Mouse (Mus musculus) spleen, adult 18-20 months (tissue): Measurements from ENCODE around the gene Gabbr2.
A peak's percentile ranks its signal among the peaks of the same experiment; 100 is the strongest.

Experiments used
- DNase-seq, 2 experiments: peaks; one replicate each; pipeline ENCODE4 v3.0.0; 2022; ENCODE audit warnings: mixed read lengths in 2 of 2

Gene Gabbr2

DNA sequence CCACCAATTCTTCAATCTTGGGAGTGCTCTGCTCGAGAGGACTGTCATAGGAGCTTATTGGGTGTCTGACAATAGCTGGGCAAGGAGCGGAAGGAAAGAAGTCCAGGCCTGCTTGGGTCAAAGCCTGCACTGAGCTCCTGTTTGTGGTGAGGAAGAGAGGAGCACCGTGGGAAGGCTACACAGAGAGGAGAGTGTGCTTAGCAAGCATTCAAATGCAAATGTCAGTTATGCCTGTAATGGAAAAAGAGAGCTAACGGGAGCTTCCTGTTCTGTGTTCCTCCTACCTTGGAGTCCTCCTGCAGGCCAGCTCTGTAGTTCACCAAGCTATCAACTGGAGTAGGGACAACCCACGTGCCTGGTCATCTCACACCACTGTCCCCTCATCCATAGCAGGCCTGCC lies 180.5 kb downstream of the Gabbr2 start:
- no peak for DNase-seq

- DNase-seq, result no peak
Measured at GRCm38 (mm10) chr4:46806876-46807275, 184.8 kb downstream of the Gabbr2 start.

GRCm38 (mm10) chr4:46805910-46806309 lies 185.8 kb downstream of the Gabbr2 start:
- no peak for DNase-seq

GRCm38 (mm10) chr4:46802386-46802785 lies 189.3 kb downstream of the Gabbr2 start:
- no peak for DNase-seq

DNA sequence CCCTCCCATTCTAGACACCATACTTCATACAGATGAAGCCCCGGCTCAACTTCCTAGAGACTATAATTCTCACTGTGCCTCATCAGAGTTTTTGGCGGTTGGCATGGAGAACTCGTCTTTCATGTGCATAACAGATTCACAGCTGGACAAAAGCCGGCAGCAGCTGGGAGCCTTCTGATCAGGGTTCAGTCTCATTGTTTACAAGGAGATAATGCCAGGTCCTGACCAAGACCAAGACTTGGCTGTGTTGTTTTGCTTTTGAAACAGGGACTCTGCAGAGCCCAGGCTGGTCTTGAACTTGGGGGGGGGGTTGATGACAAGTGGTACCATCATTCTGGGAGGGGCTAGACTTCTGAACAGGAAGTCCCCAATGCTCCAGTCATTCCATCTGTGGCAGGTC lies 191.8 kb downstream of the Gabbr2 start:
- no peak for DNase-seq

DNA sequence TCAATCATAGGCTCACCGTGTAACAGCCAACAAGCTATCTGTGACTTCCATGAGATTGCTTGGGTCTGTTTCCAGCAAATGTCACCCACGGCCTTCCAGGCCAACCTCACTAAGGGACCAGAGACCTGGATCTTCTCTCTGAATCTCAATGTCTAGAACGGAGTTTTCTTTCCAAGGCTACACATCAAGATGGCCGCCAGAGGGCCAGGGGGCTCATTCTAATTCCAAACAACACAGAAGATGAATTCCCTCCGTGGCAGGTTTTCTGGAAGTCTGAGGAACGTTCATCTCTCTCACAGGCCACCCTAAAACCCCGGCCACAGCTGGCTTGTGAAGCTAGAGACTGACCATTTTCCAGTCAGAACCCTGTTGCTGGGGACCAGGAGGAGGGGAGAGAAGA lies 196.0 kb downstream of the Gabbr2 start:
- DNase-seq, result no peak

- DNase-seq, result no peak
Measured at GRCm38 (mm10) chr4:46794583-46794982, 197.1 kb downstream of the Gabbr2 start.

DNA sequence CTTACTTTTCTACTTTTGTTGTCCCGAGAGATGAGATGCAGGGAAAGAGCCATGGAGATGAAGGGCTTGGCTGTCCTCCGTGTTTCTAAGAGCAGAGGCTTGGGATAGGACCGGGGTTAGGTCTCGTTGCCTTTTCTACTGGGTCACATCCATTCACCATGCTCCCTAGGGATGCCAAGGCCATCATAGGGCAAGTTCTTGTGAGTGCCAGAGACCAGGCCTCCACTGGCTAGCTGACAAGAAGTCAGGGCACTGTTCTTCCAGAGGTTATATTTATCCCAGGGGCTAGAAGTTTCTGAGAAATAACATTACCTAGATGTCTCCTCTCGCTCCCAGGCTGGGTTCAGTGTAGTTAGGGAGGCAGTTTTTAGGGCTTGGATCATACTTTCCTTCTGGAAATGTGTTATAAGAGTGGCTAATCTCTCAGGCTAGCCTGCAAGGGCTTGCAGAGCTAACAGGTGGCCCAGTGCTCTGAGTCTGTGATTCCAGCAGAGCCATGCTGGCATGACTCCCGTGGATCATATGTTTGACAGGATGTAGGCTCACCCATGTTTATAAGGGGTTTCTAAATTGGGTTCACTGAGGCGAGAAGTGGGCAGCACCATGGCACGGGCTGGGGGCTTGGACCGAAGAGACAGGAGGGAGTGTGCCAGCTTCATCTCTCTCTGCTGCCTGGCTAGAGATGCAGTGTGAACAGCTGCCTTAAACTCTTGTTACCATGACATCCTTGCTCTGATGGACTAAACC lies 199.2 kb downstream of the Gabbr2 start:
- DNase-seq, result no peak

- DNase-seq, result no peak
Measured at GRCm38 (mm10) chr4:46791268-46791951, 200.3 kb downstream of the Gabbr2 start.

DNA sequence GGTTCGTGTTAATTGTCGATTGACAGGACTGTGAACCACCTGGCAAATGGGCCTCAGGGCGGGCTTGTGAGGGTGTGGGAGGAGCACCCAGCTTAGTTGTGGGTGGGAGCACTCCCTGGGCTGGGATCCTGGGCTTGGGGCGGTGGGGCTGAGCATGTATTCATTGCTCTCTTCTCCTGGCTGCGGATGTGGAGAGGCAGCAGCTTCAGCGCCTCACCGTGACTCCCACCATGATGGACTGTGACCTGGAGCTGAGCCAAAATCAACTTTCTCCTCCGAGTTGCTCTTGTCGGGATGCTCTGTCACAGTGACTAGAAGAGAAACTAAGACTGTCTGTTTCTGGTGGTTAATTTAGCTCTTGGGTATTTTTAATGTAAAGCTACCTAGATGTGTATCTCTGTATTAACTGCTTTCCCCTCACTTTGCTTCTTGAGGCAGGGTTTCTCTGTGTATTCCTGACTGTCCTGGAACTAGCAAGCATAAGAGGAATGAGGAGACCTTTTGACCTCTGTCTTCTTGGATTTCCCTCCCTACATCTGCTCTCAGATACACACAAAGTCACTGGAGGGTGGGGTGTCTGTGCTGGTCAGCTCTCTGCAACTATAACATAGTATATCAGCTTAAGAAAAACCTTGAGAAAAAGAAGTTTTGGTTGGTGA lies 200.9 kb downstream of the Gabbr2 start:
- DNase-seq, result no peak

DNA sequence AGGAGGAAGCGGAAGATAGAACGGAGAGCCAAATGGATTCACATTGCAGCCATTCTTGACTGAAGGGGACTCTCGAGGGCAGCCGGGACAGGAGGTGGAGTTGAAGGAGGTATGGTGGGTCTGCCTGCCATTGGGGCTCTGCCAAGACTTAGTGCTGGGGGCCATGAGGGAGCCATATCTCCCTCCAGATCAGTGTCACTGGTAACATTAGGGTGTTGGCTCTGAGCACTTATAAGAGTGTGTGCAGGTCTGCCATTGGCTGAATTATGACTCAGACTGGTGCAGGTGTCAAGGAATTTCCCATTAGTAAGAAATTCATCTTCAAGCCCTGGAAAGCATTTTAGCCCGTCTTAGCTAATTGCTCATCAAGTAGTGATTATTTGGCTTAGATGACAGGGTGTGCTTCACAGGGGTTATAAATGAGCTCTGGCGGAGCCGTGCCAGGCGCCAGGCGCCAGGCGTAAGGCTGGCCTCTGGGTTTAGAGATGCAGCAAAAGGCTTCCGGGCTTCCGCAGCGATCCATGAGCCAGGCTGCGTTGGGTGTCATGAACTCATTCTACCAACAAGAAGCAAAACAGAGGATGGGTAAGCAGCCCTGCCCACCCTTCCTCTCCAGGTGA lies 207.1 kb downstream of the Gabbr2 start:
- DNase-seq, result no peak

GRCm38 (mm10) chr4:46781109-46781508 lies 210.6 kb downstream of the Gabbr2 start:
- no peak for DNase-seq

DNA sequence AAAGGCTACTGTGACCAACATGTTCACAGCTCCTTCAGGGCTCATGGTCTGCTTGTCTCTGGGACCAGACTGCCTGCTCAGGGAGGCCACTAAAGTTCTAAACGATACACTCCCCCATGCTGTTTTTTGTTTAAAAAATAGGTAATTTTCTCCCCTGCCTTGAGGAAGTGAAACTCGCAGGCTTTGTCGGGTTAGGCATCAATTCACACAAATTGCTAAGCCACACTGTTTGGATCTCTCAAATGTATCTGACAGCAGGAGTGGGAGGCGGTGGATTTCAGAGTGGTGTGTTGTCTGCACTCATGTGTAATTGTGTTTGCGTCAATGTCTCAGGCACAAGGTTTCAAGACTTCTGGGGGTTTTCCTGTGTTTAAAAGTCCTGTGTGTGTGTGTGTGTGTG lies 215.7 kb downstream of the Gabbr2 start:
- DNase-seq, result peak; percentile 31 to 37

GRCm38 (mm10) chr4:46774652-46775051 lies 217.0 kb downstream of the Gabbr2 start:
- DNase-seq, result no peak

DNA sequence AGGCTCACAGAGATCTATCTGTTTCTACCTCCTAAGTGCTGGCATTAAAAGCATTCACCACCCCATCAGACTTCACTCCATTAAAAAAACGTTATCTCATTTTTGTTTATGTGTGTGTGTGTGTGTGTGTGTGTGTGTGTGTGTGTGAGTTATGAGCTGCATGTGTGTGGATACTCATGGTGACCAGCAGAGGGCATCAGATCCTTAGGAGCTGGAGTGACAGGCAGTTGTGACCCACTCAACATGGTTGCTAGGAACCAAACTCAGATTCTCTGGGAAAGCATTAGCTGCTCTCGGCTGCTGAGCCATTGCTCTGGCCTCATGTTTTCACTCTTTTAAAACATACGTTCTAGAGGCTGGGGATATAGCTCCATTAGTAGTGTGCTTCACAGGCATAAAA lies 218.4 kb downstream of the Gabbr2 start:
- no peak for DNase-seq

DNA sequence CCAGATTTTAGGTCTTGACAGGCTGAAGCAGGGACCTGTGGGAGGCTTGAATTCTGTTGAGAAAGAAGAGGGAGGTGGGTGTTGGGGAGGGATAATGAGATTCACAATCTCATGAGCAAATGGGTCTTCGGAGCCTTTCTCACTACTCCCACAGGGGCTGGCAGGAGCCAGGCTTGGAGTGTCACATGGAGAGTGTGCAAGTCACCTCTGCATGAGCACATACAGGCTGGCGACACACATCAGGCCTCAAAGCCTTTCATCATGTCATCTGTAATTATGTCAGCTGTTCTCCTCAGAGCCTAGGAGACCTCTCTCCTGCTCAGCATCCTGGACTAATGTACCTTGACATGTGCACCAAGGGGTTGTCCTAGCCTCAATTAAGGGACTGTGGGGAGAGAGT lies 219.1 kb downstream of the Gabbr2 start:
- no peak for DNase-seq

DNA sequence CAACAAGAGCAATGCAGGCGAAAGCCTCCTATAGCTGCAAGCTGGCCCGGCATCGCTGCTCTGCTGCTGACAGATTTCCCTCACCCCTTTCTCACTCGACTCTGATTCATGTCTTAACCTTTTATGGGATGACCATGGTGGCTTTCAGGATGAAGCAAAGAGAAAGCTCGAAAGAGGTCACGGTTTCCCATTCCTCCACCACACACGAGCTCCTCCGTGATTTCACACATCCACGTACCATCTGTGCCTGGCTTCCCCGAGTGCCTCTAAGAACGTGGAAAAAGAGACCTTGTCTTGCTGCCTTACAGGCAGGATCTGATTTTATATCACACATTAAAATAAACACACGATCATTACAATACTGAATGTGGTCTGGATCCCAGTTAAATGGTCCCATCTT lies 220.6 kb downstream of the Gabbr2 start:
- no peak for DNase-seq

DNA sequence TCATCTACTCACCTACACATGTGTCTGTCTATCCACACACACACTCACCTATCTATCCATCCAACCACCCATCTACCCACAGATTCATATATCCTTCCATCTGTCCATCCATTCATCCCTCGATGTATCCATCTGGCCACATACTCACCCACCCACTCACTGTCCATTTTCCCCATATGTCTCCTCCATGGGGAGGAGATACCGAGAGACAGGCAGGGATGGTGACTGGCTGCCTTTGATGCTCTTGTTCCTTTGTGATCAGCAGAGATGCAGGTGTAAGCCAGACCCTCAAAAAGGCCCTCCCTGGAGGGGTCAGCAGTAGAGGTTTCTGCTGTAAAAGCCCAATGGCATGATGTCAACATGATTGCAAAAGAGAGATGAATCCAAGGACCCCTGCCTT lies 221.0 kb downstream of the Gabbr2 start:
- no peak for DNase-seq

DNA sequence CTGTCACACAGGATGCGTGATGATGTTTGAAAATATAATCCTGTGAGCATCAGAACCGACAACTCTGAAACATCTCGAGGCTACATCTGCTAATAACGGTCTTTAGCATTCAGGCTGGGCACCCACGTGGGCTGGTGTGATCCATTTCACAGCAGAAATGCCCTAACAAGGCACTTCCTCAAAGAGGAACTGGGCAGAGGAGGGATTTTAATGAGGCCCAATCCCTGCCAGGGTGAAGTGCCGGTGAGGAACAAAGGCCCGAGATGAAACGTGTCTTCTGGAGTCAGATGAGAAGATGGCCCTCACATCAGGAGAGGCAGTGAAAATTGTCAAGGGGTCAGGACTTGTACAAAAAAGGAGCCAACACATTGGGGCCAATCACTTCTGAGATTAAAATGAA lies 221.6 kb downstream of the Gabbr2 start:
- peak in 1 of 2 experiments; percentile 4 for DNase-seq

GRCm38 (mm10) chr4:46766326-46766725 lies 225.3 kb downstream of the Gabbr2 start:
- DNase-seq, result no peak

GRCm38 (mm10) chr4:46759838-46760237 lies 231.8 kb downstream of the Gabbr2 start:
- DNase-seq, result no peak

GRCm38 (mm10) chr4:46758340-46759041 lies 233.2 kb downstream of the Gabbr2 start:
- no peak for DNase-seq
